Mouse (Mus musculus): ENCODE data around the gene Col20a1. TPM values are rescaled to one million over a fixed set of nuclear protein-coding genes. Genes with fewer than 3 reads are reported as not detected.
A peak's percentile ranks its signal among the peaks of the same experiment; 100 is the strongest.

Col20a1 gene
- total RNA-seq, 2 experiments from 2014 or later = 0.51 to 0.58 TPM

GRCm38 (mm10) chr2:180988948-180989347, 2.6 kb downstream of the Col20a1 start:
- intact Hi-C loops (cut with DNase I) = loop anchor here (10.0 kb wide), 1 partner anchor 356 kb away; no protein-coding TSS in a partner anchor

GRCm38 (mm10) chr2:180990347-180990746, 4.0 kb downstream of the Col20a1 start:
- intact Hi-C loops (cut with DNase I) = no loop called here

More at GRCm38 (mm10) chr2:180988948-180989347, 2.6 kb downstream of the Col20a1 start:
- no peak for DNase-seq

GRCm38 (mm10) chr2:180994360-180994759, 8.0 kb downstream of the Col20a1 start:
- intact Hi-C loops (cut with DNase I) = no loop called here
- no peak for DNase-seq

More at GRCm38 (mm10) chr2:180990347-180990746, 4.0 kb downstream of the Col20a1 start:
- no peak for DNase-seq

GRCm38 (mm10) chr2:180995457-180995856, 9.1 kb downstream of the Col20a1 start:
- intact Hi-C loops (cut with DNase I) = no loop called here
- no peak for DNase-seq

GRCm38 (mm10) chr2:180996436-180996835, 10.1 kb downstream of the Col20a1 start:
- DNase-seq = peak; percentile 17 to 31
- intact Hi-C loops (cut with DNase I) = loop anchor here (1.0 to 2.0 kb wide), 2 partner anchors 64 to 74 kb away; no protein-coding TSS in a partner anchor

GRCm38 (mm10) chr2:180996905-180997304, 10.6 kb downstream of the Col20a1 start:
- intact Hi-C loops (cut with DNase I) = loop anchor here (1.0 to 2.0 kb wide), 2 partner anchors 63 to 74 kb away; no protein-coding TSS in a partner anchor

GRCm38 (mm10) chr2:181007054-181007453, 20.7 kb downstream of the Col20a1 start:
- no peak for DNase-seq
- intact Hi-C loops (cut with DNase I) = no loop called here

More at GRCm38 (mm10) chr2:180996905-180997304, 10.6 kb downstream of the Col20a1 start:
- no peak for DNase-seq

- intact Hi-C loops (cut with DNase I) = no loop called here
- no peak for DNase-seq
Observed at GRCm38 (mm10) chr2:181008339-181008738, 22.0 kb downstream of the Col20a1 start.

GRCm38 (mm10) chr2:181031406-181031934, 45.1 kb downstream of the Col20a1 start:
- intact Hi-C loops (cut with DNase I) = no loop called here
- DNase-seq = no peak

- DNase-seq = no peak
- intact Hi-C loops (cut with DNase I) = no loop called here
Observed at GRCm38 (mm10) chr2:181032407-181032806, 46.1 kb downstream of the Col20a1 start.

GRCm38 (mm10) chr2:181033310-181033709, 47.0 kb downstream of the Col20a1 start:
- intact Hi-C loops (cut with DNase I) = no loop called here
- no peak for DNase-seq

- intact Hi-C loops (cut with DNase I) = no loop called here
- no peak for DNase-seq
Observed at GRCm38 (mm10) chr2:181035186-181035585, 48.9 kb downstream of the Col20a1 start.

- intact Hi-C loops (cut with DNase I) = no loop called here
Observed at GRCm38 (mm10) chr2:181036561-181036960, 50.2 kb downstream of the Col20a1 start.

GRCm38 (mm10) chr2:181038644-181039355, 52.5 kb downstream of the Col20a1 start:
- intact Hi-C loops (cut with DNase I) = no loop called here
- peak in 1 of 2 experiments; percentile 6 for DNase-seq

More at GRCm38 (mm10) chr2:181036561-181036960, 50.2 kb downstream of the Col20a1 start:
- no peak for DNase-seq

- intact Hi-C loops (cut with DNase I) = no loop called here
- no peak for DNase-seq
Observed at GRCm38 (mm10) chr2:181039356-181039680, 53.0 kb downstream of the Col20a1 start.

- intact Hi-C loops (cut with DNase I) = no loop called here
- DNase-seq = no peak
Observed at GRCm38 (mm10) chr2:181041941-181042340, 55.6 kb downstream of the Col20a1 start.

GRCm38 (mm10) chr2:181042376-181042775, 56.0 kb downstream of the Col20a1 start:
- no peak for DNase-seq
- intact Hi-C loops (cut with DNase I) = no loop called here

- DNase-seq = no peak
- intact Hi-C loops (cut with DNase I) = no loop called here
Observed at GRCm38 (mm10) chr2:181043437-181043836, 57.1 kb downstream of the Col20a1 start, which contains the start of gene Chrna4. Gene Chrna4 (minus strand): TSS chr2:181043546.

- intact Hi-C loops (cut with DNase I) = no loop called here
Observed at GRCm38 (mm10) chr2:181044001-181044400, 57.7 kb downstream of the Col20a1 start.

GRCm38 (mm10) chr2:181048252-181048945, 62.1 kb downstream of the Col20a1 start:
- no peak for DNase-seq
- intact Hi-C loops (cut with DNase I) = no loop called here

More at GRCm38 (mm10) chr2:181044001-181044400, 57.7 kb downstream of the Col20a1 start:
- DNase-seq = no peak

GRCm38 (mm10) chr2:181048986-181049385, 62.7 kb downstream of the Col20a1 start:
- intact Hi-C loops (cut with DNase I) = no loop called here

More at GRCm38 (mm10) chr2:181048986-181049385, 62.7 kb downstream of the Col20a1 start:
- DNase-seq = no peak

Measured in heart, postnatal 36 days (tissue).